ENCODE assay signal across 8 mouse cellular contexts in genomic region chrX:41920574-41920973, GRCm38 (mm10). TPM values are rescaled to one million over a fixed set of nuclear protein-coding genes. Genes with fewer than 3 reads are reported as not detected.
DNase-seq lines count a peak whose midpoint lies in the region; ATAC-seq lines count a peak whose summit lies in the region.

Gene Thoc2 (minus strand): TSS chrX:41920674.

- H3K4me2 ChIP-seq in kidney, embryonic 15.5 days: no peak within 1 kb of the TSS
- H3K4me2 ChIP-seq in midbrain, embryonic 16.5 days (ENCODE audit: low read length): no peak within 1 kb of the TSS

- no peaks in the 10 kb centered on the region for H3K4me1 ChIP-seq in kidney, embryonic 15.5 days
- H3K4me1 ChIP-seq in brown adipose tissue, adult 24 weeks (ENCODE audit: control insufficient read depth, insufficient read depth, insufficient read length, low read length): peaks cover 7% of the 10 kb centered on the region
- no peaks in the 10 kb centered on the region for H3K4me1 ChIP-seq in midbrain, embryonic 16.5 days (ENCODE audit: control insufficient read depth, insufficient read depth, low read length)

- H3K27me3 ChIP-seq in kidney, embryonic 15.5 days: no peaks in the 10 kb centered on the region
- H3K27me3 ChIP-seq in midbrain, embryonic 16.5 days (ENCODE audit: control insufficient read depth, insufficient read depth, low read depth, low read length): no peaks in the 10 kb centered on the region

- no peaks in the 10 kb centered on the region for H3K36me3 ChIP-seq in kidney, embryonic 15.5 days
- no peaks in the 10 kb centered on the region for H3K36me3 ChIP-seq in midbrain, embryonic 16.5 days (ENCODE audit: control insufficient read depth, insufficient read depth, low read length)

- H3K4me3 ChIP-seq in kidney, embryonic 15.5 days (replicated peaks): no peak within 1 kb of the TSS
- H3K4me3 ChIP-seq in brown adipose tissue, adult 24 weeks (ENCODE audit: insufficient read depth, low read depth, low read length): no peak within 1 kb of the TSS
- H3K4me3 ChIP-seq in midbrain, embryonic 16.5 days (ENCODE audit: low read depth, low read length): no peak within 1 kb of the TSS

- H3K9me3 ChIP-seq in kidney, embryonic 15.5 days (replicated peaks): no peaks in the 10 kb centered on the region
- no peaks in the 10 kb centered on the region for H3K9me3 ChIP-seq in midbrain, embryonic 16.5 days (replicated peaks; ENCODE audit: control insufficient read depth, low read length, poor library complexity, severe bottlenecking)

- DNase-seq in kidney, postnatal 4 days: no peak
- no peak for DNase-seq in heart, adult 8-10 months (ENCODE audit: low spot score)
- no peak for DNase-seq in layer of hippocampus, postnatal 25 days (ENCODE audit: extremely low spot score in 1 of 2, low spot score in 1 of 2)
- DNase-seq in spleen, adult 12 weeks (ENCODE audit: low spot score): no peak
- DNase-seq in thymus, postnatal 25 days: no peak

- no peak within 1 kb of the TSS for H3K9ac ChIP-seq in kidney, embryonic 15.5 days
- H3K9ac ChIP-seq in midbrain, embryonic 16.5 days (ENCODE audit: low read depth, low read length): no peak within 1 kb of the TSS

- no peak within 1 kb of the TSS for H3K27ac ChIP-seq in kidney, embryonic 15.5 days
- peak within 1 kb of the TSS; percentile 72 for H3K27ac ChIP-seq in brown adipose tissue, adult 24 weeks (replicated peaks; ENCODE audit: low read depth, low read length)
- no peak within 1 kb of the TSS for H3K27ac ChIP-seq in midbrain, embryonic 16.5 days (ENCODE audit: low read length)

- no peak for ATAC-seq in kidney, embryonic 15.5 days (replicated peaks; ENCODE audit: low FRiP score)
- ATAC-seq in midbrain, embryonic 16.5 days: no peak

- WGBS in kidney, embryonic 15.5 days: 91% methylated on average over 1 of the region's 1 CpGs
- WGBS in midbrain, embryonic 16.5 days: 88% methylated on average over 1 of the region's 1 CpGs

RNA-seq across cellular contexts. Expression of gene Thoc2, which starts in this region (rescaled TPM):
- 85.0 and 86.3 TPM in 2 replicates for polyA plus RNA-seq in kidney, embryonic 15.5 days (2015; fragmentation: Nextera tagmentation; extraction: Ambion mirVana)
- 29.1 and 36.8 TPM in 2 replicates for polyA plus RNA-seq in brown adipose tissue, adult 24 weeks (2012; ENCODE audit: insufficient read depth, insufficient read length, missing spikeins)
- 10 to 100 TPM; 19.5 to 31.6 (median 29.7) TPM for total RNA-seq in heart, adult 8-10 months (2022)
- 10 to 100 TPM; 47.1 to 47.8 TPM for total RNA-seq in layer of hippocampus, postnatal 25 days (2021)
- 81.0 and 87.2 TPM in 2 replicates for polyA plus RNA-seq in midbrain, embryonic 16.5 days (2015; fragmentation: Nextera tagmentation; extraction: Ambion mirVana)
